Mouse (Mus musculus) thymus, adult 18-20 months (tissue): ENCODE results near the gene Limch1.

ENCODE experiments used
- DNase-seq, 2 experiments: peaks; one replicate each; pipeline ENCODE4 v3.0.0; 2022; ENCODE audit warnings: mixed read lengths in 2 of 2

Gene Limch1

DNA sequence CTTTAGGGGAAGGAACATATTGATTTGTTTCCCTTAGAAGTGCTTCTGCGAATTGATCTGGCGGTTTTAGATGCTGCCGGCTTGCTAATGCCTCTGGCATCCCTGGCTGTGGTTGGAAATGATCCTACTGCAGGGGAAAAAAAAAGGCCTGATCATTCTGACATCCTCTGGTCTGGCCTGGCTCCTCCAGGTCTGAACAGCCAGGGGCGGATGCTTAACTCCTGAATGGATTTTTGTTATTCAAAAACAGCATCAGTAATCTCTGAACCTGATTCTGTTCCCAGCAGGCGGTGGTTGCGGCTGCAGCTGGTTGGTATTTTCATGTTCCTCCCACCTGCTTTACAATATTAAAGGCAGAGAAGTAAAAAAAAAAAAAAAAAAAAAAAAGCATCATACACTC lies 337.5 kb downstream of the Limch1 start:
- no peak for DNase-seq

DNA sequence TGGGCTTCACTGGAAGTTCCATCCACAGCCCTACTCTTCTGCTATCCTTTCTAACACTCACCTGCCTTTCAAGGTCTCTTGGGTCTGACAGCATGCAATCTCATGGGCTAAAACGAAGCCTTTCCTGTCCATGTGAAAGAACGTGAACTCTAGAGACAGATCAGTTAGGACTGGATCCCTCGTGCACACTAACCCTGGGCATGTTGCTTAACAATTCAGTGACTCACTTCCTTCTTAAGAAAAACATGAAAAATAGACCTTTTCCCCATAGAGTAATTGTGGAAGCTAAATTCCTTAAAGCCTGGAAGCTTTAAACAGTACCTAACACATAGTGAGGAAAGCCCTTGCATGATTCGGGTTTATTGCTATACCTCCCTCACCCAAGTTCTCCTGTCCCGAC lies 345.2 kb downstream of the Limch1 start:
- no peak for DNase-seq

DNA sequence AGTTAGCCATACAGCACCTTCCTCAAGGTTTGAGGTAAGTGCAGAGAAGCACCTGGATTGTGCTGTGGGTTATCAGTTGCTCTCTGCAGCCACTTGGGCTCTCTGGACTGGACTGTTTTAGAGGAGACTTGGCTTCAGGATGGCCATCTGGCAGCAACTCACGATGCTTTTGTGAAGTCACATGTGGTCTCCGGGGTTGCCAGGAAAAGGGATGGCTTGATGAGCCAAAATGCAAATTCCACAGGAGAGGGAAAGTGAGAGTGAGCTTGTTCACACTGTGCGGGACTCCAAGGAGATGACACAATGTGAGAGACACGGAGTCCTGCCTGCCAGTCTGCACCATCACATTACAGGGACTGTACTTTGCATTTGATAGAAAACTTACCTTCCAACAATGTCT lies 346.1 kb downstream of the Limch1 start:
- DNase-seq, result no peak

DNA sequence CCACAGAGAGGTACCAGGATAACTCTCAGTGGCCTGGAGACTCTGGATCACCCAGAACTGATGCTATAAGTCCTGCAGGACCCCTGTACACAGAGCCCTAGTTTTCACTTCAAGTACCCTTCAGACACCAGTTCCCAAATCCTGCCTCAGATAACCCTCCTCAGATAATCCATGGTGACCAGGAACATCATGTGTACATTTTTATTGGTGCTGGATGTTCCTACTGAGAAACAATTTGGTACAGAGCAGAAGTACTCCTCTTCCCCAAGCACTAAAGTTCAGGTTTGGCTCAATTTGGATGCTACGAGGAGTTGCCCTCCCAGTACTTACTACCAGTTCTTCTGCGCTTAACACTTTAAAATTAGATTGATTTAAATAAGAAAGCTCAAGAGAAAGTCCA lies 348.4 kb downstream of the Limch1 start:
- no peak for DNase-seq

DNA sequence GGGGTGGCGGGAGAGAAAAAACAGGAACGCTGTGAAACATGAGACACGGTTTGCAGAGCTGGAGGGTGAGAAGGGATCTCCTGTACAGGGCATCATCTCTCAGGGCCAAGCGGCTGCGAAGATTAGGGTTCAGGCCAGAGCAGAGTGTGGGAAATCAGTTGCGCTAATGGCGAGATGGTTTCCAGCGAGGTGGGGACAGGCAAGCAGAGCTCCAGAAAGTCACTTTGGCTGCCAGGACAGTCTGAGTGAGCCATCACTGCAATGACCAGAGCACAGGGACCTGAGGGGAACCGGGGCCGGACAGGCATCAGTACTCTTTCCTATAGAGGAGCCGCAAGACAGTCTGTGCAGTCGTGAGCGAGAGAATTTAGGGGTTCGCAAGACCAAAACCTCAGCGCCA lies 349.5 kb downstream of the Limch1 start:
- no peak for DNase-seq

DNA sequence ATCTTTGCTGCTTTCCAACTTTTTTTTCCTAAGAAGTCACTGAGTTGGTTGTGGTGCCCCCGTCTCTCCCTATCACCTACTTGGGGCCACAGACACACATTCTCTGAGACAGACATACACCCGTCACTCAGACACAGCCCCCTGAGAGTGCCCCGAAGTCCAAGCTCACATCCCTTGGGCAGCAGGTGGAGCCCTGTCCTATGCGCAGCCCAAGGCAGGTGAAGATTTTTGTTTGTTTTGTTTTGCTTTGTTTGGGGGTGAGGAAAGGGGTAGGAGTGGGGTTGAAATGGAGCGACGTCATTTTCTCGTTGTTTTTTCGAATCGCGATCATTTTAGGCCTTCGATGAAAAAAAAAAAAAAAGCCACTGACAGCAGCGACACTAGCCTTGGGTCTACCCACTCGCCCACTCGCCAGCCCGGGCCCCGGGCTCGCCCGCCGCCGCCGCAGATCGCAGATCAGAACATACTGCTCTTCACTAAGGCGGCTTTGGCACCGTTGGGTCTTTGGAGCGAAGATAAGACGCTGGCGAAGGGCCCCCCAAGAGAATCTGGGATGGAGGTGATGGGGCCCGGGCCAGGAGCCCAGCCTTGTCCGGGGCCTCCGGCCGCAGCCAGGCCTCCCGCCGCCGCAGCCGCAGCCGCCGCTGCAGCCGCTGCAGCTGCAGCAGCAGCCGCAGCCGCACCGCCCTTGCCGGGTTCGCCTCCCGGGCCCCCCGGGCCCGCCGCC lies 350.2 kb downstream of the Limch1 start:
- no peak for DNase-seq

DNA sequence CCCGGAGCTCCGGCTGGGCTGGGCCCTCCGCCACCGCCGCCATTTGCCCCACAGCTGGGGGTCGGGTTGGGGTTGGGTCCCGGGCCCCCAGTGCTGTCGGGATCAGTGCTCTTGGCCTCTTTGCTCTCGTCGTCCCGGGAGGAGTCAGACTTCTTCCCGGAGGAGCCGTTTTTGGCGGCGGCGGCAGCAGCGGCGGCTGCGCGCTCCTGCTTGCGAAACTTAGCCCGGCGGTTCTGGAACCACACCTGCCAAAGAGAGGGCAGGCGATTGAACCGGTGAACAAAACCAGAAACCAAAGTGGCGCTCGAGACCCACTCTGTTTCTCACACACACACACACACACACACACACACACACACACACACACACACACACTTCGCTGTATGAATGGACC lies 350.7 kb downstream of the Limch1 start:
- DNase-seq, result no peak

DNA sequence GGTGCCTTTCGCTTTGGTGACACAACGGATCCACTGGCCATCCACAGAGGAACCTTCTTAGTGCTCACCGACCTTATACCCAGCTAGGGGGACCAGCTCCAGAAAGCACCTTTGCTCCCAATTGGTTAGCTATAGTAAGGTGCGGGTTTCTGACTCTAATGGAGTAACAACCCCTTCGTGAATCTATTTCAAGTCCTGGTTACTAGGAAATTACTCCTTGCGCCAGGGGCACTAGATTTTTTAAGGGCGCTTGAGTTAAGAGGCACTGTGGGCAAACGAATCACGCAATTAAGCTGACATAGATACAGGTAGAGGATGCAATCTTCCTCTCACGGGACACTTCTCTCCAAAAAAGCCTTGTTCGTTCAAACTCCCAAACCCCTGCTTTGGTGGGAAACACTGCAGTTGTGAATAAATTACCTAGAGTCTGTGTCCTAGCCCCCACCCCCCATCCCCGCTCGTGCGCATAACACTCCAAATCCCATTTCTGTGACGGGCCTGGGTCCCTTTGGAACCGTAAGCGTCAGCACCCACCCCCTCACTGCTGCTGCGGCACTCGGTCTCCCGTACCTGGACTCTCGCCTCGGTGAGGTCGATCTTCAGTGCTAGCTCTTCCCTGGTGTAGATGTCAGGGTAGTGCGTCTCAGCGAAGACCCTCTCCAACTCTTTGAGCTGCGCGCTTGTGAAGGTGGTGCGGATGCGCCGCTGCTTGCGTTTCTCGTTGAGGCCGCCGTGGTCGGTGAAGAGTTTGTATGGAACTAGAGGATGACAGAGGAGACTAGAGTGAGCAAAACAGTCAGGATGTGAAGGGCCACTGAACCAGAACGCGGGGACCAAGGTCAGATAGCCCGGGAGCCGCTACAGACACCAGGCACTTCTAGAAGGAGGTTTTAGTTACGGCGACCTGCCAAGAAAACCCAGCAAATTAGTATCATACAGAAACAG lies 351.8 kb downstream of the Limch1 start:
- DNase-seq, result no peak

DNA sequence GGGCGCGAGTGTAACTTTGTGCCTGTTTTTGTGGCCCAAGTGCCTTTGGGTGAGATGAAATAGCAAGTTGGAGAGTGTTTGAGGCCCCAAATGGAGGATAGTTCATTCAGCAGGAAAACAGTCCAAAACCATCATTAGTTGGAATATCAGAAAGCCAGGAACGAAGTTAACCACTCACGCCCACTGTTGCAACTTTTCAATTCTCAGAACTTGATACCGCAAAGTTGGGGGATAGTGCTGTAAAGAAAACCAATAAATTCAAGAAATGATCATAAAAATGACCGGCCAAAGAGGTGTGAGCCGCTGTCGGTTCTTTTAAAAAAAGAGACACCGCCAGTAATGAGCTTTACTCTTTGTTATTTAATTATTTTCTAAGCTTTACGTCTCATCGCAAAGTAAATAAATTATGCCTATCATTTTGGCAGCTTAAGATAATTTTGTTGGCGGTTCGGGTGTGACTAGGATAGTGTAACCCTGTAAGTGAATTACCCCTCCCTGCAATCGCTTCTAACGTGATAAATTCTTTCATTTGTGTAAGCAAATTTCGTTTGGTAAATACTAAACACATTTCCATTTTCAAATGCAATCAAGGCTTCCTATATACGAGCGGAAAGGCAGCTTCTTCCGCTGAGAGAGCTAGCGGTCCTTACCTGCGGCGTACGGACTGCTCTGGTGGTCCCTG lies 352.6 kb downstream of the Limch1 start:
- DNase-seq, result no peak

DNA sequence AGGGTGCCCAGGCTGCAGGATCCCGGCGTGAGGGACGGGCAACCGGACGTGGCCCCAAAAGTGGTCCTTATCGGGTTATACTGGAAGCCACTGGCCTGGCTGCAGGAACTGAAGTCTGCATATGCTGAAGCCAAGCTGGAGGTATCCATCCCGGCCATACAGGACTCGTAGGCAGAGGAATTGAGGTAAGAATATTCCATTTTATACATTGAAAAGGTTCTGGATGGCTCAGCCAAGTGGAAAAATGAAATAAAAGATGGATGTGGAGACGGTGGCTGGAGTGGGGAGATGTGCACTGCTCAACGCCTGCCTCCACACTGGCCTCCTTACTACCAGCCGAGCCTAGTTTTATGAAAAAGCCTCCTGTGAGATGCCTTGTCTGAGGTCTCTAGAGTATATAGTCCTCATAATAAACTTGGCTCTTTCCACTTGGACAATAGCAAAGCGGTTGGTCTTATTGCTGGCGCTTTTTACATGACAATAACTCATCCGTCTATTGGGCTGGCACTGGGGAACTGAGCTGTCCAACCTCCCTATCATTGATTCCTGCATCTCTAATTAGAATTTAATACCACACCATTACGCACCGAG lies 353.2 kb downstream of the Limch1 start, which contains the start of gene Phox2b:
Gene Phox2b, minus strand, starts transcription at position 569 of the 591 bp plus-strand sequence.
- DNase-seq, result no peak

DNA sequence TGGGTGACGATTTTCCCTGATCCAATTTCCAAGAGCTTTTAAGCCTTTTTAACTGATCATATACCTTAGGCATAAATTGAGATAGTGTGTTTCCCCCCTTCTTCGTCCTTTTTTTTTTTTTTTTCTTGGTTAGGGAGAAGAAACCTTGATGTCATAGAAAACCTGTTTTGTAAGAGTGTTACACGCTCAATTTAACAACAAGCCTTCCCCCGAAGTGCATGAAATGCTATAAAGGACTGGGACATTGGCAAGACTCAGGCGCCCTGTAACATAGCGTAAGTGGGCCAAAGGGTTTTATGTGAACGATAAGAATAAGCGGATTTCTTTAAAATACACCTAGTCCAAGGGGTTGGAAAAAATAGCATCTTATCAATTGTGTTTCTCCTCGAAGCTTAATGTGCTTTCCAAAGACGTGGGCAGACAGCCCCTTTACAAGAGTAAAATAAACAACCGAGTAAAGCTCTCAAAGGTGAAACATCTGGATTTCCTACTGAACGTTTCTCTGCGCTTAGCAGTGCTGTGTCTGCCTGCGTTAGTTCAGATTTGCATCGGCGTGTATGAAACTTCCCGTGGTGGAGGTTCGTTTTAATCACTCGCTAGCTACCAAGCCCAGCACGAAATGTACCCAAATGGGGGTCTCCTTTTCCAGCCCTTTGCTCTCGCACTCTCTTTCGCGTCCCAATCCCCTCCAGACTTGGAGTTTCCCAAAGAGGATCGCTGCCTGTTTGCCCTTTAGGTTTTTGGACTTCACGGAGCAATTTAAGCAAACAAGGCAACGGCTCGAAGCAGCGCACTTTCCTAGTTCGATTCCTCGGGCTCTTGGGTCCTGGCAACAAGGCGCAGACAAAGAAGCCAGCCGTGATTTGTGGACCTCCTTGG lies 354.0 kb downstream of the Limch1 start:
- no peak for DNase-seq

DNA sequence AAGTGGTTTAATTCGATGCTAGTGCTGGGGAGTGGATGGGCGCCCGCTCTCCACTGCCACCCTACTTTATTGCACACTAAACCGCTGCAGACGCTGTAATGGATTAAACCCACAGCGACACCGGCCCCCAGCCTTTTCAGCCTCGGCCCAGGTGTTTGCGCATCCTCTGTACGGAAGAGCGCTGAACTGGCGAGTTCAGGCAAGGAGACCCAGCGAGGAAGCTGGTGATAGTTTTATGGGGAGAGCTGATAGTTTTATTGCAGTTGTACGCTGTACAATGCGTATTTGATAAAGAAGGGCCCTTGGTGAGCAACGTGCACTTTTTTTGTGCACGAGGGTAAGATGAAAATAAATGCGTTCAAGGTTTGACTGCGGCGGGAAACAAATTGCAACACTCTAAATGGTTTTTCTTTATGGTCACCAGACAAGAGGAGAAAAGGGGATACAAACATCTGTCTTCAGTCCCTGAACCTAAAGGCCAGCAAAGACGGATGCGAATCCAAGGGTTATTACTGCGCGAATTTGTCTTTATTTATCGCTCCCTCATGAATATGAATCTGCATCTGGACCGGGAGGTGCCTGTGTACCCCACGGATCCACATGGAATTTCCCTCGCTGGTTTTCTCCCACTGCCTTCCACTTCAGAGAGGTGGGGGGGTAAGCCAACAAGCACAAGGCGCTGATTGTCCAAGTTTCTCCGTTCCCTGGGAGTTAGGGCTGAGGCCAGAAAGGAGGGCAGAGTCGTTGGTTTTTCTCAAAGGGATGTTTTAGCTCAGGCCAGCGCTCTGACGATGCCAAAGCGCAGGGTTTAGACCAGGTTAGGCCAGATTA lies 355.2 kb downstream of the Limch1 start:
- DNase-seq, result no peak

DNA sequence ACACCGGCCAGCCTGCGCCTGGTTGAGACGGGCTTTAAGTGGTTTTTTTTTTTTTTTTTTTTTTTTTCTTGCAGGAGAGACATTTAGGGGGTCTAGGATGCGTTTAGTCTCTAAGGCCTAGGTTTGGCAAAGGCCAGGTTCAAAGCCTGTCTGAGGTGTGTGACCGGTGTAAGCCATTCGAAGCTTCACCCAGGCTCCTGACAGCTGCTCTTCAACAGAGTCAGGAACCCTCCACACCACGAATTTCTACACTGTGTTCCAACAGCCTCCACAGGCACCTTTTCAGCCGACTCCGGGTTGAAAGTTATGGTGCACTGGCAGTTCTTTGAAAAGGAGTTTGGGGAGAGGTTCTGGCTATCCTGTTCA lies 355.8 kb downstream of the Limch1 start:
- no peak for DNase-seq

DNA sequence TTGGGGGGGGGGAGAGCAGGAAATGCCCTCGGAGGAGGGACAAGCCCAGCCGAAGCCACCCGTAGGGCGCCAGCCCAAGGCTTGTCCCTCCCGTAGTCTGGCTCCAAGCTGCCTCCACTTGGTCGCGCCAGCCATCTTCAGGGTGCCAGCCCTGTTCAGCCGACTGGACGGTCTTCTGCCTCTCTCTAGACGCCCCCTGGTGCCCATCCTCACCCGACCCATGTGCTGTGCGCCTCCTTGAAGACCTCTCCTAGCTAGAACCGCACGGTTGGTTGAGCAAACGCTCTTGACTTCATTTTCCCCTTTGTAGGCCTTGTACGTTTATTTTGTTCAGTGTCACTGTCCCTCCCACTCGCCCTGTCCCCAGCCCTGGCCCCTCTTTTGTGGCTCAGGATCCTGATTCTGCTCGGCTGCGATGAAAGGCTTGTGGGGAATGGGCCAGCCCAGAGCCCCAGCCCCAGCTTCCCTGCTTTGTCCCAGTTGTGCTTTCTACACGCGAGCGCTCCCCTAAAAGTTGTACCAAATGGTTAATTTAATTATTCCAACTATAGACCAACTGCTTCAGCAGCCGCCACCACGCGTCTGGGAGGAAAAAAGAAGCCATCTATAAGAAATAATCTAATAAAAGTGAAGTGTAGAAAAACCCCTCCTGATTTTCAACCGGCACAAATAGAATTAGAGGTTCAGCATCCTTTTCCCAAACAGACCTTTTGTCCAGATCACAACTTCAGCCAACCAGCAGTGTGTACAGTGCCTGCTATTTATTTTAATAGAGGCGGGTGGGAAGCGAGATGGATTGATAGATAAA lies 356.4 kb downstream of the Limch1 start:
- DNase-seq, result no peak

DNA sequence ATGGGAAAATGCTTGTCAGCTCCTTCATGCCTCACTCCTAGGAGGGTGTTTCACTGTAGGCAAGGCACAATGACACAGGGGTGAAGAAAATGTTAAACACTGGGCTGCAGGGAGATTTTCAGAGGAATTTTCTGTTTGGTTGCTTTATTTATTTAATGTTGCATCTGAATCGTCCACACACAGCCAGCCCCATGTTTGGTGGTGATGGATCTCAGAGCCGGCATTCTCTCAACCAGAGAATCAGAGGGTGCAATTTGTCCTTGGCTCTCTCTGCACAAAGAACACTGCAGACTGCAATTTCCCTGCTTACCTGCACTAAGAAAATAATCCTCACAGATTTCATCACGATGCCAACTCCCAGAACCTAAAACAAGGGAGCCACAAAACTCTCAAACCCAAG lies 357.4 kb downstream of the Limch1 start:
- no peak for DNase-seq

DNA sequence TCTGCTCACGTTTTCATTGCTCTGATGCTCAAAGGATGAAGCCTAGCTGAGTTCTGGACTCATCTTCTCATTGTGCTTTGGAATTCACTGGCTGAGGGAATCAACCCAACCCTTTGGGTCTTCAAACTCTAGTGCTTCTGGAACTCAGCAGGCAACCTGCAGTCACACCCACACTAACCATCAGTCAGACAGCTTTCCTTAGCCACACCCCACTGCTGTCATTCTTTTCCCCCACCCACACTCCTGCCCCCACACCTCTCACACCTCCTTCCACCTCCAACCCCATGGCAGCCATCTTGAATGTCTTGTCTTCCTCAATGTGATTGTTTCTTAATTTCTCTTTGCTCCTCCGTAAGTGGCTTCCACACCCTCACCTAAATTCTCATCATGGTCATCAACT lies 360.6 kb downstream of the Limch1 start:
- no peak for DNase-seq
